Mouse (Mus musculus) limb, embryonic 11.5 days (tissue): Measurements from ENCODE around the gene Haus8. TPM values are rescaled to one million over a fixed set of nuclear protein-coding genes. Genes with fewer than 3 reads are reported as not detected.
"Not testable (repeated sequence)": the region's sequence is repeated elsewhere in the genome, so short reads cannot be mapped to it uniquely, and the experiment has no call there.

Source experiments
- ATAC-seq: fragments of 200-750 bp; cut with Nextera tagmentation; 2 replicates; pipeline ENCODE4 v1.8.0; 2017; ENCODE audit warnings: low read depth; ENCODE audit not compliant: insufficient number of reproducible peaks, low FRiP score, low TSS enrichment
- DNase-seq: peaks from one replicate; pipeline ENCODE4 v3.0.0-alpha.2; 2015; ENCODE audit warnings: low spot score
- H3K27ac ChIP-seq: fragments of 300-500 bp; sonication (generic); replicated peaks from 2 replicates; pipeline ENCODE4 v1.5.1; 2014; ENCODE audit warnings: low read depth, mild to moderate bottlenecking, low read length
- H3K27me3 ChIP-seq: fragments of 300-500 bp; sonication (generic); 2 replicates; pipeline ENCODE4 v1.6.1; 2014; ENCODE audit warnings: mild to moderate bottlenecking, low read length, mixed read lengths; ENCODE audit not compliant: control insufficient read depth, insufficient read depth
- H3K36me3 ChIP-seq: fragments of 300-500 bp; sonication (generic); 2 replicates; pipeline ENCODE4 v1.6.1; 2014; ENCODE audit warnings: mild to moderate bottlenecking, low read length, moderate library complexity, mixed read lengths; ENCODE audit not compliant: control insufficient read depth, insufficient read depth
- H3K4me1 ChIP-seq: fragments of 300-500 bp; sonication (generic); 2 replicates; pipeline ENCODE4 v1.6.1; 2014; ENCODE audit warnings: low read length, mixed read lengths; ENCODE audit not compliant: control insufficient read depth, insufficient read depth
- H3K4me2 ChIP-seq: fragments of 300-500 bp; sonication (generic); 2 replicates; pipeline ENCODE4 v1.6.1; 2014; ENCODE audit warnings: low read depth, mild to moderate bottlenecking, moderate library complexity; ENCODE audit not compliant: severe bottlenecking
- H3K4me3 ChIP-seq: fragments of 300-500 bp; sonication (generic); 2 replicates; pipeline ENCODE4 v1.5.1; 2014; ENCODE audit warnings: low read depth, low read length
- H3K9ac ChIP-seq: fragments of 300-500 bp; sonication (generic); 2 replicates; pipeline ENCODE4 v1.6.1; 2014; ENCODE audit warnings: mild to moderate bottlenecking, low read length
- H3K9me3 ChIP-seq: fragments of 300-500 bp; sonication (generic); 2 replicates; pipeline ENCODE4 v1.6.1; 2016; ENCODE audit warnings: low read length; ENCODE audit not compliant: control insufficient read depth
- WGBS: fragments of 180-500 bp; shearing (Covaris S2); extraction: QIAGEN DNeasy Blood & Tissue Kit; methylation state at CpG from one replicate; pipeline ENCODE4 v1.1.7; 2014; 5-methylcytosine and 5-hydroxymethylcytosine counted together
- polyA plus RNA-seq: library from polyadenylated mRNA; unstranded; fragments of >200 nt; fragmentation: Nextera tagmentation; extraction: Ambion mirVana; gene quantifications from 2 replicates; pipeline ENCODE4 v1.2.1, GENCODE M21; 2014

Haus8 gene
- polyA plus RNA-seq, 1 experiment from 2014 or later: 70.3 TPM

DNA sequence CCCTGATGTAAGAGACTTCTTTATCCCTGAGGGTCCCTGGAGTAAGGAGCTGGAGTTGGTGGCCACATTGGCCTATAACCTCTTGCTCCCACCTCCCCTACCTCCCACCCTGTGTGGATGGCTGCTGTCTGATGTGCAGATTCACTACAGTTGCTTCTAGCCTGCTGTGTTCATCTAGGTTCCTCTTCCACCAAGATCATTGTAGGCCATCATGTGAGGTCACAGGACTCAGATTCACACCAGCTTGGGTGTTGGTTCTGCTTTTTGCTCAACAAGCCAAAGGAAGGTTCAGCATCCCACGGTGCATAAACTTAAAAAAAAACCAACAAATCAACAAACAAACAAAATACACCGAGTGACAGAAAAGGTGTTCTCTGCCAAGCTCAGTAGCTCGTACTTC lies 21.2 kb upstream of the Haus8 start:
- H3K27me3 ChIP-seq, H3K4me1 ChIP-seq, H3K9ac ChIP-seq, H3K27ac ChIP-seq, DNase-seq, H3K9me3 ChIP-seq, H3K36me3 ChIP-seq, ATAC-seq, H3K4me3 ChIP-seq, H3K4me2 ChIP-seq: not testable (repeated sequence)
- 88% methylated on average over 3 of the region's 3 CpGs for WGBS

- H3K36me3 ChIP-seq: no peaks in the 10 kb centered on the region; the same call in 1 of the 2 replicates
- no peak overlapping the region for H3K4me3 ChIP-seq
- H3K4me2 ChIP-seq: no peak overlapping the region
- H3K27me3 ChIP-seq: no peaks in the 10 kb centered on the region
- no peaks in the 10 kb centered on the region for H3K9me3 ChIP-seq
- H3K27ac ChIP-seq: no peak overlapping the region
- H3K4me1 ChIP-seq: no peaks in the 10 kb centered on the region
- no peak for DNase-seq
- WGBS: 92% methylated on average over 6 of the region's 6 CpGs
- ATAC-seq: no peak
- H3K9ac ChIP-seq: no peak overlapping the region
These were observed 18.6 kb upstream of the Haus8 start for GRCm38 (mm10) chr8:71291351-71291750.

DNA sequence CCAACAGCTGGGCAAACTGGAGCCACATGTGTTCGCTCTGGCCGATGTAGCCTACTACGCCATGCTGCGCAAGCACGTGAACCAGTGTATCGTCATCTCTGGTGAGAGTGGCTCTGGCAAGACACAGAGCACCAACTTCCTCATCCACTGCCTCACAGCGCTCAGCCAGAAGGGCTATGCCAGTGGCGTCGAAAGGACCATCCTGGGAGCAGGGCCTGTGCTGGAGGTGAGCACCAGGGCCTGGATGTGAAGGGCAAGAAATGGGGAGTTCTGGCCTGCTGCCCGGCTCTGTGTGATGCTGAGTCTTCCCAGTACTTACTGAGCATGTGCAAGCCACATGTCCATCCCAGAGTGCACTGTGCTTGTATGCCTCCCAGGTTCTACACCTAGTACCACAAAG lies 18.2 kb upstream of the Haus8 start:
- Histone ChIP-seq H3K27ac (no peak overlapping the region), H3K36me3 (no peaks in the 10 kb centered on the region; the same call in 1 of the 2 replicates), H3K9me3 (no peaks in the 10 kb centered on the region), H3K4me3 (no peak overlapping the region), H3K4me2 (no peak overlapping the region), H3K4me1 (no peaks in the 10 kb centered on the region), H3K9ac (no peak overlapping the region), H3K27me3 (no peaks in the 10 kb centered on the region)
- ATAC-seq: no peak
- 93% methylated on average over 10 of the region's 10 CpGs for WGBS
- no peak for DNase-seq

DNA sequence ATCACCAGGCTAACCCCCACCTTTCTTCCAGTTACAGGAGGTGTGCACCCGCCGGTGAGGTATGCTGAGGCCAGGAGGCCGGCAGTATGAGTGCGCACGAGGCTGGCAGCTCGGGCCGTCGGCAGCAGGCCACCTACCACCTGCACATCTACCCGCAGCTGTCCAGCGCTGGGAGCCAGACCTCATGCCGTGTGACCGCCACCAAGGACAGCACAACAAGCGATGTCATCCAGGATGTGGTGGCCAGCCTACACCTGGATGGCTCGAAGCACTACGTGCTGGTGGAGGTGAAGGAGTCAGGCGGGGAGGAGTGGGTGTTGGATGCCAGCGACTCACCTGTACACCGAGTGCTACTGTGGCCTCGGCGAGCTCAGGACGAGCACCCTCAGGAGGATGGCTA lies 17.5 kb upstream of the Haus8 start:
- Histone ChIP-seq H3K4me3 (no peak overlapping the region), H3K9ac (no peak overlapping the region), H3K9me3 (no peaks in the 10 kb centered on the region), H3K27me3 (no peaks in the 10 kb centered on the region), H3K36me3 (no peaks in the 10 kb centered on the region; the same call in 1 of the 2 replicates), H3K4me1 (no peaks in the 10 kb centered on the region), H3K4me2 (no peak overlapping the region), H3K27ac (no peak overlapping the region)
- ATAC-seq (no peak), DNase-seq (no peak)
- 96% methylated on average over 21 of the region's 21 CpGs for WGBS

GRCm38 (mm10) chr8:71289098-71289497 lies 16.4 kb upstream of the Haus8 start:
- Histone ChIP-seq H3K27ac (no peak overlapping the region), H3K27me3 (no peaks in the 10 kb centered on the region), H3K4me1 (no peaks in the 10 kb centered on the region), H3K4me2 (no peak overlapping the region), H3K36me3 (no peaks in the 10 kb centered on the region), H3K9me3 (no peaks in the 10 kb centered on the region), H3K9ac (no peak overlapping the region), H3K4me3 (no peak overlapping the region)
- DNase-seq (no peak), ATAC-seq (no peak)
- 87% methylated on average over 7 of the region's 7 CpGs for WGBS

- no peak overlapping the region for H3K9ac ChIP-seq
- no peaks in the 10 kb centered on the region for H3K4me1 ChIP-seq
- ATAC-seq (no peak), DNase-seq (no peak)
- 66% methylated on average over 3 of the region's 3 CpGs for WGBS
- H3K27me3 ChIP-seq: no peaks in the 10 kb centered on the region
- H3K9me3 ChIP-seq: no peaks in the 10 kb centered on the region
- H3K4me3 ChIP-seq: no peak overlapping the region
- no peaks in the 10 kb centered on the region for H3K36me3 ChIP-seq
- no peak overlapping the region for H3K4me2 ChIP-seq
- no peak overlapping the region for H3K27ac ChIP-seq
These were observed 15.8 kb upstream of the Haus8 start for GRCm38 (mm10) chr8:71288441-71288949.

GRCm38 (mm10) chr8:71286223-71286622 lies 13.5 kb upstream of the Haus8 start:
- not testable (repeated sequence) for H3K4me1 ChIP-seq, H3K27me3 ChIP-seq, DNase-seq, H3K4me2 ChIP-seq, H3K27ac ChIP-seq, H3K9ac ChIP-seq, H3K9me3 ChIP-seq, H3K36me3 ChIP-seq, ATAC-seq, H3K4me3 ChIP-seq
- WGBS: 92% methylated on average over 2 of the region's 2 CpGs

DNA sequence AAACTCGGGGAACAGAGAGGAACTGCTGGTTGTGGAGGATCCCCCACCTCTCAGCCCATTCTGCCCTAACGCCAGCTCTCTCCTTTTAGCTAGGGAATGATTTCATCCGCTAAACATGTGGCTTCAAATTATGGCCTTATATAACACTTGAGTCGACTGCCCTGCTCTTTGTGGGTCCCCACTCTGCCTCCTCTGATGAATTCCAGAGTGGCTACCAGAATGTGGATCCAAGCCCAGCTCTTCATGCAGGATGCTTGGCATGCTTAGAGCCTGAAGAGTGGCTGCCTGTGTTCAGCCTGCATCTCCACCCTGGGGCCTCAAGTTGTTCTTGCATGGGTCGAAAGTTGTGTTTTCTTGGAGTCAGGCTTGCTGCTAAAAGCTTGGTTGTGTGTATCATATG lies 9.9 kb upstream of the Haus8 start:
- WGBS: 81% methylated on average over 5 of the region's 5 CpGs
- H3K27ac ChIP-seq: no peak overlapping the region
- no peaks in the 10 kb centered on the region for H3K27me3 ChIP-seq
- no peak for ATAC-seq
- H3K4me3 ChIP-seq: no peak overlapping the region
- H3K9me3 ChIP-seq: no peaks in the 10 kb centered on the region
- no peak overlapping the region for H3K4me2 ChIP-seq
- H3K36me3 ChIP-seq: no peaks in the 10 kb centered on the region
- no peak overlapping the region for H3K9ac ChIP-seq
- DNase-seq: no peak
- H3K4me1 ChIP-seq: no peaks in the 10 kb centered on the region

DNA sequence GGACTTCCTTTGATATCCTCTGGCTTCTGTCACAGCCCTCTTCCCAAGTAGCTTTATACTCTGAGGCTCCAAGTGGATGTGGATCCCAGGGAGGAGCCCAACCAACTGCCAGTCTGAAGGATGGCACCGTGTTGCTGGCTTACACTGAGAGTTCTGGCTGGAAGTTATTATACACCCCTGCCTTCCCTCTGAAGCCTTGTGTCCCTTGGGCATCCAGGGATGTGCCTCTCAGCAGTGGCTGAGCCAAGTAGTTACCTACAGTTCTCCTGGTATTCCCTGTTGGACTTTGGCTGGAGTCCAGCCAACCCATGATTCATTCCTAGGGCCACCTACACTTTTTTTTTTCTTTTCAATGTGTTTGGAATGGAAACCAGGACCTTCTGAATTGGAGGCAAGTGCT lies 9.0 kb upstream of the Haus8 start:
- H3K9ac ChIP-seq, H3K4me1 ChIP-seq, H3K9me3 ChIP-seq, H3K4me2 ChIP-seq, DNase-seq, H3K27me3 ChIP-seq, H3K36me3 ChIP-seq, H3K4me3 ChIP-seq, ATAC-seq, H3K27ac ChIP-seq: not testable (repeated sequence)
- WGBS: 69% methylated on average over 1 of the region's 1 CpGs
